Mouse (Mus musculus): ENCODE data around the gene Rps11. TPM values are rescaled to one million over a fixed set of nuclear protein-coding genes. Genes with fewer than 3 reads are reported as not detected.
"Not testable (repeated sequence)": the region's sequence is repeated elsewhere in the genome, so short reads cannot be mapped to it uniquely, and the experiment has no call there.

The Rps11 gene
- polyA plus RNA-seq (2014; fragmentation: Nextera tagmentation; extraction: Ambion mirVana): 781 and 868 TPM in 2 replicates

- Histone ChIP-seq H3K4me2 (ENCODE audit: low read depth, low read length) (peak within 1 kb of the TSS; percentile 94), H3K27me3 (ENCODE audit: control insufficient read depth, insufficient read depth, low read length) (no peaks in the 10 kb centered on the region; the same call in 1 of the 2 replicates), H3K9ac (replicated peaks; ENCODE audit: low read depth, low read length) (peak within 1 kb of the TSS; percentile 98), H3K9me3 (ENCODE audit: control insufficient read depth, low read length) (no peaks in the 10 kb centered on the region), H3K4me3 (ENCODE audit: low read depth, low read length) (peak within 1 kb of the TSS; percentile 96), H3K27ac (ENCODE audit: low read depth, low read length) (peak within 1 kb of the TSS; percentile 91), H3K4me1 (ENCODE audit: control insufficient read depth, insufficient read depth, low read length) (peaks cover 27% of the 10 kb centered on the region), H3K36me3 (ENCODE audit: control insufficient read depth, insufficient read depth, low read length) (peaks cover 58% of the 10 kb centered on the region)
- peak; percentile 90 for ATAC-seq (ENCODE audit: low read depth)
- under 1% methylated on average over 59 of the region's 59 CpGs for WGBS
Observed at GRCm38 (mm10) chr7:45124224-45125143, at the start of gene Rps11. Gene Rps11 (minus strand): TSS chr7:45124439.

- peaks cover 43% of the 10 kb centered on the region for H3K27me3 ChIP-seq (ENCODE audit: control insufficient read depth, insufficient read depth, low read length)
- not testable (repeated sequence) for H3K36me3 ChIP-seq (ENCODE audit: control insufficient read depth, insufficient read depth, low read length); H3K4me3 ChIP-seq (ENCODE audit: low read depth, low read length); H3K4me2 ChIP-seq (ENCODE audit: low read depth, low read length); H3K4me1 ChIP-seq (ENCODE audit: control insufficient read depth, insufficient read depth, low read length); H3K9me3 ChIP-seq (ENCODE audit: control insufficient read depth, low read length); H3K9ac ChIP-seq (replicated peaks; ENCODE audit: low read depth, low read length); H3K27ac ChIP-seq (ENCODE audit: low read depth, low read length); ATAC-seq (ENCODE audit: low read depth)
- 69% methylated on average over 1 of the region's 1 CpGs for WGBS
Observed at GRCm38 (mm10) chr7:45173772-45174171, 49.5 kb upstream of the Rps11 start.

GRCm38 (mm10) chr7:45172974-45173373, 48.7 kb upstream of the Rps11 start:
- H3K4me2 ChIP-seq (ENCODE audit: low read depth, low read length): no peak overlapping the region
- peaks cover 42% of the 10 kb centered on the region for H3K27me3 ChIP-seq (ENCODE audit: control insufficient read depth, insufficient read depth, low read length)
- WGBS: 58% methylated on average over 7 of the region's 7 CpGs
- no peaks in the 10 kb centered on the region for H3K4me1 ChIP-seq (ENCODE audit: control insufficient read depth, insufficient read depth, low read length)
- H3K27ac ChIP-seq (ENCODE audit: low read depth, low read length): no peak overlapping the region
- no peak overlapping the region for H3K9ac ChIP-seq (replicated peaks; ENCODE audit: low read depth, low read length)
- H3K4me3 ChIP-seq (ENCODE audit: low read depth, low read length): no peak overlapping the region
- ATAC-seq (ENCODE audit: low read depth): no peak
- H3K36me3 ChIP-seq (ENCODE audit: control insufficient read depth, insufficient read depth, low read length): no peaks in the 10 kb centered on the region
- no peaks in the 10 kb centered on the region for H3K9me3 ChIP-seq (ENCODE audit: control insufficient read depth, low read length)

GRCm38 (mm10) chr7:45169495-45169894, 45.3 kb upstream of the Rps11 start:
- Histone ChIP-seq H3K4me1 (ENCODE audit: control insufficient read depth, insufficient read depth, low read length) (no peaks in the 10 kb centered on the region), H3K36me3 (ENCODE audit: control insufficient read depth, insufficient read depth, low read length) (no peaks in the 10 kb centered on the region), H3K27me3 (ENCODE audit: control insufficient read depth, insufficient read depth, low read length) (peaks cover 47% of the 10 kb centered on the region), H3K4me2 (ENCODE audit: low read depth, low read length) (no peak overlapping the region), H3K27ac (ENCODE audit: low read depth, low read length) (no peak overlapping the region), H3K4me3 (ENCODE audit: low read depth, low read length) (no peak overlapping the region), H3K9me3 (ENCODE audit: control insufficient read depth, low read length) (no peaks in the 10 kb centered on the region), H3K9ac (replicated peaks; ENCODE audit: low read depth, low read length) (no peak overlapping the region)
- WGBS: 89% methylated on average over 3 of the region's 3 CpGs
- ATAC-seq (ENCODE audit: low read depth): no peak

- H3K27ac ChIP-seq (ENCODE audit: low read depth, low read length): no peak overlapping the region
- no peak for ATAC-seq (ENCODE audit: low read depth)
- peak overlapping the region; percentile 11; the same call in 1 of the 2 replicates for H3K4me3 ChIP-seq (ENCODE audit: low read depth, low read length)
- peaks cover 50% of the 10 kb centered on the region for H3K27me3 ChIP-seq (ENCODE audit: control insufficient read depth, insufficient read depth, low read length)
- H3K36me3 ChIP-seq (ENCODE audit: control insufficient read depth, insufficient read depth, low read length): no peaks in the 10 kb centered on the region
- no peaks in the 10 kb centered on the region for H3K4me1 ChIP-seq (ENCODE audit: control insufficient read depth, insufficient read depth, low read length)
- H3K9me3 ChIP-seq (ENCODE audit: control insufficient read depth, low read length): no peaks in the 10 kb centered on the region
- no peak overlapping the region for H3K9ac ChIP-seq (replicated peaks; ENCODE audit: low read depth, low read length)
- H3K4me2 ChIP-seq (ENCODE audit: low read depth, low read length): peak overlapping the region; percentile 11; the same call in 1 of the 2 replicates
- 2% methylated on average over 24 of the region's 24 CpGs for WGBS
Observed at GRCm38 (mm10) chr7:45168656-45169055, 44.4 kb upstream of the Rps11 start.

- ATAC-seq (ENCODE audit: low read depth): no peak
- Histone ChIP-seq H3K27ac (ENCODE audit: low read depth, low read length) (no peak overlapping the region), H3K27me3 (ENCODE audit: control insufficient read depth, insufficient read depth, low read length) (peaks cover 58% of the 10 kb centered on the region), H3K36me3 (ENCODE audit: control insufficient read depth, insufficient read depth, low read length) (no peaks in the 10 kb centered on the region), H3K9me3 (ENCODE audit: control insufficient read depth, low read length) (no peaks in the 10 kb centered on the region), H3K4me2 (ENCODE audit: low read depth, low read length) (peak overlapping the region; percentile 11; the same call in 1 of the 2 replicates), H3K4me1 (ENCODE audit: control insufficient read depth, insufficient read depth, low read length) (no peaks in the 10 kb centered on the region), H3K9ac (replicated peaks; ENCODE audit: low read depth, low read length) (no peak overlapping the region), H3K4me3 (ENCODE audit: low read depth, low read length) (no peak overlapping the region)
- 5% methylated on average over 19 of the region's 19 CpGs for WGBS
Observed at GRCm38 (mm10) chr7:45167761-45168445, 43.7 kb upstream of the Rps11 start.

GRCm38 (mm10) chr7:45166950-45167401, 42.7 kb upstream of the Rps11 start:
- Histone ChIP-seq H3K27ac (ENCODE audit: low read depth, low read length) (no peak overlapping the region), H3K9me3 (ENCODE audit: control insufficient read depth, low read length) (no peaks in the 10 kb centered on the region), H3K27me3 (ENCODE audit: control insufficient read depth, insufficient read depth, low read length) (peaks cover 58% of the 10 kb centered on the region), H3K36me3 (ENCODE audit: control insufficient read depth, insufficient read depth, low read length) (no peaks in the 10 kb centered on the region), H3K9ac (replicated peaks; ENCODE audit: low read depth, low read length) (no peak overlapping the region), H3K4me2 (ENCODE audit: low read depth, low read length) (no peak overlapping the region), H3K4me1 (ENCODE audit: control insufficient read depth, insufficient read depth, low read length) (no peaks in the 10 kb centered on the region), H3K4me3 (ENCODE audit: low read depth, low read length) (no peak overlapping the region)
- no peak for ATAC-seq (ENCODE audit: low read depth)
- 25% methylated on average over 10 of the region's 10 CpGs for WGBS

GRCm38 (mm10) chr7:45165701-45166100, 41.5 kb upstream of the Rps11 start:
- Histone ChIP-seq H3K36me3 (ENCODE audit: control insufficient read depth, insufficient read depth, low read length) (no peaks in the 10 kb centered on the region), H3K4me1 (ENCODE audit: control insufficient read depth, insufficient read depth, low read length) (no peaks in the 10 kb centered on the region), H3K4me2 (ENCODE audit: low read depth, low read length) (no peak overlapping the region), H3K9me3 (ENCODE audit: control insufficient read depth, low read length) (no peaks in the 10 kb centered on the region), H3K9ac (replicated peaks; ENCODE audit: low read depth, low read length) (no peak overlapping the region), H3K27ac (ENCODE audit: low read depth, low read length) (no peak overlapping the region), H3K27me3 (ENCODE audit: control insufficient read depth, insufficient read depth, low read length) (peaks cover 58% of the 10 kb centered on the region), H3K4me3 (ENCODE audit: low read depth, low read length) (no peak overlapping the region)
- 49% methylated on average over 11 of the region's 11 CpGs for WGBS
- no peak for ATAC-seq (ENCODE audit: low read depth)

GRCm38 (mm10) chr7:45164833-45165232, 40.6 kb upstream of the Rps11 start:
- Histone ChIP-seq H3K27me3 (ENCODE audit: control insufficient read depth, insufficient read depth, low read length) (peaks cover 58% of the 10 kb centered on the region), H3K9me3 (ENCODE audit: control insufficient read depth, low read length) (no peaks in the 10 kb centered on the region), H3K4me1 (ENCODE audit: control insufficient read depth, insufficient read depth, low read length) (no peaks in the 10 kb centered on the region), H3K4me2 (ENCODE audit: low read depth, low read length) (no peak overlapping the region), H3K27ac (ENCODE audit: low read depth, low read length) (no peak overlapping the region), H3K4me3 (ENCODE audit: low read depth, low read length) (no peak overlapping the region), H3K9ac (replicated peaks; ENCODE audit: low read depth, low read length) (no peak overlapping the region), H3K36me3 (ENCODE audit: control insufficient read depth, insufficient read depth, low read length) (0 out of 2 replicates have a peak, but pooled peaks cover 2% of the 10 kb centered on the region)
- 68% methylated on average over 5 of the region's 5 CpGs for WGBS
- ATAC-seq (ENCODE audit: low read depth): no peak

All from neural tube, embryonic 14.5 days (tissue).